ENCODE assay signal across 10 mouse cellular contexts in genomic region chr12:103389982-103390381, GRCm38 (mm10). TPM values are rescaled to one million over a fixed set of nuclear protein-coding genes. Genes with fewer than 3 reads are reported as not detected.
DNase-seq lines count a peak whose midpoint lies in the region; ATAC-seq and TF ChIP-seq lines count a peak whose summit lies in the region.
"Had no signal": no experiment of that assay in that cellular context is flagged by ENCODE, and none has a peak within 500 bp of the region (broad histone marks: within the 10 kb centered on the region; RNA-seq: fewer than 3 reads in every experiment).

No protein-coding gene starts in this region.

- TF ChIP-seq EP300 in liver, postnatal 0 days (IDR thresholded peaks at IDR 0.05; ENCODE audit: low read depth): no peak

- H3K4me1 ChIP-seq in heart, embryonic 16.5 days (ENCODE audit: control insufficient read depth, insufficient read depth, low read length): peaks cover 31% of the 10 kb centered on the region
- peaks cover 1% of the 10 kb centered on the region for H3K4me1 ChIP-seq in bone marrow, adult 2 months (ENCODE audit: control insufficient read depth, insufficient read depth, low read length)
- H3K4me1 ChIP-seq in liver, postnatal 0 days (ENCODE audit: insufficient read depth): peaks cover 40% of the 10 kb centered on the region

- H3K4me3 ChIP-seq in heart, embryonic 16.5 days (ENCODE audit: low read length): no peak overlapping the region
- H3K4me3 ChIP-seq in bone marrow, adult 2 months (replicated peaks; ENCODE audit: control insufficient read depth, low read depth, low read length): peak overlapping the region; percentile 62
- peak overlapping the region; percentile 96 for H3K4me3 ChIP-seq in liver, postnatal 0 days (ENCODE audit: low read depth, low read length)

- no peaks in the 10 kb centered on the region for H3K36me3 ChIP-seq in heart, embryonic 16.5 days (ENCODE audit: control insufficient read depth, insufficient read depth)
- peaks cover 7% of the 10 kb centered on the region for H3K36me3 ChIP-seq in liver, postnatal 0 days (replicated peaks; ENCODE audit: insufficient read depth, low read length)

- peak overlapping the region; percentile 97; the same call in 1 of the 2 replicates for H3K4me2 ChIP-seq in heart, embryonic 16.5 days (ENCODE audit: low read depth, low read length)
- H3K4me2 ChIP-seq in liver, postnatal 0 days (ENCODE audit: low read depth, low read length): peak overlapping the region; percentile 96

- no peak overlapping the region; the same call in 1 of the 2 replicates for H3K9ac ChIP-seq in heart, embryonic 16.5 days (ENCODE audit: low read length)
- peak overlapping the region; percentile 94 for H3K9ac ChIP-seq in liver, postnatal 0 days (replicated peaks)

- no peak overlapping the region for H3K27ac ChIP-seq in heart, embryonic 16.5 days (ENCODE audit: low read length)
- H3K27ac ChIP-seq in bone marrow, adult 2 months (ENCODE audit: control insufficient read depth, insufficient read depth, low read depth, low read length, poor library complexity): no peak overlapping the region
- 0 out of 2 replicates have a peak overlapping the region, but pooled peaks have one; percentile 34 for H3K27ac ChIP-seq in liver, postnatal 0 days (ENCODE audit: low read depth)

- no peak for TF ChIP-seq CTCF in bone marrow, adult 2 months (IDR thresholded peaks at IDR 0.05; ENCODE audit: control insufficient read depth, insufficient read depth, low read length)
- no peak for TF ChIP-seq CTCF in liver, postnatal 0 days (IDR thresholded peaks at IDR 0.05; ENCODE audit: low read depth)

- intact Hi-C loops in heart, postnatal 36 days (cut with DNase I): loop anchor here (2.0 kb wide), 1 partner anchor 35 kb away; the partner anchor contains the start of gene Ddx24

- H3K9me3 ChIP-seq in heart, embryonic 16.5 days (replicated peaks; ENCODE audit: control insufficient read depth, low read length): no peaks in the 10 kb centered on the region
- H3K9me3 ChIP-seq in liver, postnatal 0 days (ENCODE audit: low read length): no peaks in the 10 kb centered on the region

- DNase-seq in cerebellum, adult 11-12 months: peak; percentile 53
- no peak for DNase-seq in heart, postnatal 36 days
- no peak for DNase-seq in liver, postnatal 0 days
- DNase-seq in left cerebral cortex, adult 8-10 months (ENCODE audit: low spot score in 2 of 2): no peak
- DNase-seq: adrenal gland, postnatal 10 days; gastrocnemius, postnatal 14 days had no signal

- ATAC-seq in cerebellum, adult (ENCODE audit: insufficient number of reproducible peaks, low FRiP score, low TSS enrichment): no peak
- ATAC-seq in heart, embryonic 16.5 days (replicated peaks; ENCODE audit: extremely low read depth, insufficient read depth, low FRiP score): no peak
- ATAC-seq in liver, postnatal 0 days: no peak
- ATAC-seq in CD4-positive, CD25-positive, alpha-beta regulatory T cell, adult 4 months: no peak

- 71% methylated on average over 4 of the region's 4 CpGs for WGBS in heart, embryonic 16.5 days
- 41% methylated on average over 4 of the region's 4 CpGs for WGBS in bone marrow, adult 2 months
- WGBS in liver, postnatal 0 days (ENCODE audit: insufficient replicate concordance): 65% methylated on average over 4 of the region's 4 CpGs

- H3K27me3 ChIP-seq in heart, embryonic 16.5 days (ENCODE audit: control insufficient read depth, insufficient read depth, low read length): no peaks in the 10 kb centered on the region
- H3K27me3 ChIP-seq in liver, postnatal 0 days (ENCODE audit: insufficient read depth, low read length): no peaks in the 10 kb centered on the region

- TF ChIP-seq POLR2A in bone marrow, adult 2 months (IDR thresholded peaks at IDR 0.05; ENCODE audit: borderline replicate concordance, control insufficient read depth, low read depth, low read length): no peak

RNA-seq across cellular contexts. Expression of gene Otub2, which starts 1.5 kb away (rescaled TPM):
- polyA plus RNA-seq in heart, embryonic 16.5 days (2015; fragmentation: Nextera tagmentation; extraction: Ambion mirVana): 9.9 and 11.7 TPM in 2 replicates
- total RNA-seq in heart, postnatal 36 days (2021): 1 to 10 TPM; 2.6 to 4.5 TPM
- polyA plus RNA-seq in bone marrow, adult 2 months (2011; ENCODE audit: insufficient read depth, insufficient read length, low replicate concordance, missing spikeins): 9.0 and 13.3 TPM in 2 replicates
- polyA plus RNA-seq in liver, postnatal 0 days (2015; fragmentation: Nextera tagmentation; extraction: Ambion mirVana): 8.2 and 9.2 TPM in 2 replicates
- polyA plus RNA-seq in CD4-positive, CD25-positive, alpha-beta regulatory T cell, adult 4 months (2017; shearing (Covaris generic)): 1 to 10 TPM; 1.4 to 1.5 TPM
- 10 to 100 TPM; 17.2 to 21.0 (median 18.4) TPM for total RNA-seq in left cerebral cortex, adult 8-10 months (2022)

RNA-seq across cellular contexts. Expression of gene 9330161L09Rik, which starts 17.6 kb away (rescaled TPM):
- 0.15 and 0.38 TPM in 2 replicates for polyA plus RNA-seq in heart, embryonic 16.5 days (2015; fragmentation: Nextera tagmentation; extraction: Ambion mirVana)
- total RNA-seq in heart, postnatal 36 days (2021): 1 to 10 TPM; 1.3 to 1.4 TPM
- polyA plus RNA-seq in bone marrow, adult 2 months (2011; ENCODE audit: insufficient read depth, insufficient read length, low replicate concordance, missing spikeins): 0.99 TPM in 1 of 2 replicates, not detected in the other
- polyA plus RNA-seq in liver, postnatal 0 days (2015; fragmentation: Nextera tagmentation; extraction: Ambion mirVana): 0.14 TPM in 1 of 2 replicates, not detected in the other
- under 1 TPM in 1 of 2 experiments, not detected in 1; 0.90 TPM for polyA plus RNA-seq in CD4-positive, CD25-positive, alpha-beta regulatory T cell, adult 4 months (2017; shearing (Covaris generic))
- total RNA-seq in left cerebral cortex, adult 8-10 months (2022): 1 to 10 TPM; 3.4 to 5.0 (median 4.2) TPM

RNA-seq across cellular contexts. Expression of gene Asb2, which starts 34.2 kb away (rescaled TPM):
- polyA plus RNA-seq in heart, embryonic 16.5 days (2015; fragmentation: Nextera tagmentation; extraction: Ambion mirVana): 253 and 264 TPM in 2 replicates
- total RNA-seq in heart, postnatal 36 days (2021): 100 to 1,000 TPM; 370 to 512 TPM
- 2.8 TPM in 2 replicates for polyA plus RNA-seq in bone marrow, adult 2 months (2011; ENCODE audit: insufficient read depth, insufficient read length, low replicate concordance, missing spikeins)
- polyA plus RNA-seq in liver, postnatal 0 days (2015; fragmentation: Nextera tagmentation; extraction: Ambion mirVana): 5.7 and 5.9 TPM in 2 replicates
- polyA plus RNA-seq in CD4-positive, CD25-positive, alpha-beta regulatory T cell, adult 4 months (2017; shearing (Covaris generic)): 10 to 100 TPM; 25.2 to 31.4 TPM
- 1 to 10 TPM; 4.2 to 7.1 (median 4.7) TPM for total RNA-seq in left cerebral cortex, adult 8-10 months (2022)

RNA-seq across cellular contexts. Expression of gene Ddx24, which starts 35.6 kb away (rescaled TPM):
- 59.7 and 66.9 TPM in 2 replicates for polyA plus RNA-seq in heart, embryonic 16.5 days (2015; fragmentation: Nextera tagmentation; extraction: Ambion mirVana)
- 10 to 100 TPM; 81.2 to 82.6 TPM for total RNA-seq in heart, postnatal 36 days (2021)
- 23.2 and 40.5 TPM in 2 replicates for polyA plus RNA-seq in bone marrow, adult 2 months (2011; ENCODE audit: insufficient read depth, insufficient read length, low replicate concordance, missing spikeins)
- 58.1 and 59.1 TPM in 2 replicates for polyA plus RNA-seq in liver, postnatal 0 days (2015; fragmentation: Nextera tagmentation; extraction: Ambion mirVana)
- 100 to 1,000 TPM; 250 to 324 TPM for polyA plus RNA-seq in CD4-positive, CD25-positive, alpha-beta regulatory T cell, adult 4 months (2017; shearing (Covaris generic))
- total RNA-seq in left cerebral cortex, adult 8-10 months (2022): 100 to 1,000 TPM; 253 to 278 (median 258) TPM

RNA-seq across cellular contexts. Expression of gene Ifi27, which starts 44.0 kb away (rescaled TPM):
- 43.2 and 48.3 TPM in 2 replicates for polyA plus RNA-seq in heart, embryonic 16.5 days (2015; fragmentation: Nextera tagmentation; extraction: Ambion mirVana)
- total RNA-seq in heart, postnatal 36 days (2021): 10 to 100 TPM; 64.1 to 65.7 TPM
- polyA plus RNA-seq in bone marrow, adult 2 months (2011; ENCODE audit: insufficient read depth, insufficient read length, low replicate concordance, missing spikeins): 114 and 211 TPM in 2 replicates
- 37.2 and 44.0 TPM in 2 replicates for polyA plus RNA-seq in liver, postnatal 0 days (2015; fragmentation: Nextera tagmentation; extraction: Ambion mirVana)
- 100 to 1,000 TPM; 343 to 436 TPM for polyA plus RNA-seq in CD4-positive, CD25-positive, alpha-beta regulatory T cell, adult 4 months (2017; shearing (Covaris generic))
- 100 to 1,000 TPM in 2 of 4 experiments, 10 to 100 TPM in 2; 75.6 to 125 (median 90.7) TPM for total RNA-seq in left cerebral cortex, adult 8-10 months (2022)
